Mouse (Mus musculus): Measurements from ENCODE around the gene Abhd2.

The Abhd2 gene

DNA sequence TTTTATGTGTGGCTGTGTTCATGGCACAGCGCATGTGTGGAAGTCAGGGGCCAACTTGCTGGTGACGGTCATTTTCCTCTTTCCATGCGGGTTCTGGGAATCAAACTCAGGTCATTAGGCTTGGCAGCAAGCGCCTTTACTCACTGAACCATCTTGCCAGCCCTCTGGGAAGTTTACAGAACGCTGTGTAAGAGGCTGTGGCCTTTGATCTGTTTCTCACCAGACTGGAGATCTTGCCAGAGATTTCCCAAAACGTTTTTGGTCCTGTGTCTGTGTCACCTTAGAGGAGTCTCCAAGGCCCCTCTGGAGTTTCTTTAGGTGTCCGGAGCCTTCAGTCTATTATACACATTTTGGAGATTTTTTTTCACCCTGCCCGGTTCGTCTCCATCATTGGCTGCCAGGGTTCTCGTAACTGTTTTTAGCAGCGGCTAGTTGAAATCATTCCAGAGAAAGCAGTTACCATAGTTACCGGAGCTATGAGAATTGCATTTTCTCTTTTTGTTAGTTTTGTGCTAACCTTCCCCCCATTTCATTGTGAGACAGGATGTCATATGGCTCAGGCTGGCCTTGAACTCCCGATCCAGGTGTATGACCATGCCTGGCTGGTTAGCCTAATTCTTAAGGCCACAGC is 22.3 kb downstream of the Abhd2 start:
- DNase-seq = no peak

DNA sequence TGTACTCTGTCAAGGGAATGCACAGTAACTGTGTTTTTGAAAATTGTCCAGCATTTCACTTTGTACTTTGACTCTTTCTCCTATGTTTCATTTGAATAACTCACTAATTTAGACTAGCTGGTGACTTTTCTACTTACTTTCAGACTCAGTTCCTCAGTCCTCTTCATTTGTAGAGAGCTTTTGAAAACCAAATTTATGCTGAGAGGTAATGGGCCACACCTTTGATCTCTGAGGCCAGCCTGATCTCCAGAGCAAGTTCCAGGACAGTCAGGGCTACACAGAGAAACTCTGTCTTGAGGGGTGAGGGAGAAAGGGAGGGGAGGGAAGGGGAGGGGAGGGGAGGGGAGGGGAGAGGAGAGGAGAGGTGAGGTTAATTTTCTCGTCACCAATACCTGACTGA is 25.7 kb downstream of the Abhd2 start:
- DNase-seq = no peak

DNA sequence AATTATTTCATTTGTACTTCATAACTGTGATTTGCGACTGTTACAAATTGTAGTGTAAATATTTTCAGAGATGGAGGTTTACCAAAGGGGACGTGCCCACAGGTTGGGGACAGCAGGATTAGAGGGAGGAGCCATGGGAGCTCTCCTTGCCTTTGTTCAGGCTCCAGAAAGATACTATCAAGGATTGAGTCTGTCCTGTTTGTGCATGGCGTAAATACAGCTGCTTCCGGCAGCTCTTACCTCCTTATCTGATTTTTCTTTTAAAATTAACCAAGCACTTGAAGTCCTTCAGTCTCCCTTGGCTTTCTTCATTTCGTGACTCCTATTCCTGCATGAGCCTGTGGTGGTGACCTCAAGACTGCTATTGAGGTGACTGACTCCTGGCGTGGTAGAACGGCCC is 26.5 kb downstream of the Abhd2 start:
- DNase-seq = no peak

DNA sequence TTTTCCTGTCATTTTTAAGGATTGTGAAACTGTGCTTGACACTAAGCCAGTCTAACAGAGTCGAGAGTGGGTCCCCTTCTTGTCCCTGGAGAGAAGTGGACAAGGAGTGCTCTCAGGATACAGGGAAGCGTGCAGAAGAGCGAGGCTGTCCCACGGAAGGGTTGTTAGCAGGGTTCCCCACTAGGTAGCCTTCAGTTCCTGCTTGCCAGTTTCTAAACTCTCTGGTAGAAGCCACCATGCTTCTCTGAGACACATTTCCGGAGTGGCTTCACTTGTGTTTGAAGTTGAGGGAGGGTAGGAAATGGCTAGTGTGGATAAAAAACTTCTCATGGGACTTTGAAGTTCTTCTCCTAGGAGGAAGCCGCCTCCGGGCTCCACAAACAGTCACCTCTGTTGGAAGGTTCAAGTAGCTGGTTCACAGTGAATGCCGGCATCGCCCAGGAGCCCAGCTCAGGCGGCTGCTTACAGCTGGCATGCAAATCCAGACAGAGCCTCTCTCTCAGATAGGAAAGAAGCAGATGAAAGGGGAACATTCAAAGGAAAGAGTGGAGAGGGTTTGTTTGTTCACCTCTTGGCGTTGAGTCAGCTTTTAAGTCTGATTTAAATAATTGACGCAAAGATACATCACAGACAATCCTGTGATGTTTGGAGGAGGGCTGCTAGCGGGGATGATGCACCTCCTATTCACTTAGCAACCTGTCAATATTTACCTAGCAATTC is 27.6 kb downstream of the Abhd2 start:
- DNase-seq = no peak

DNA sequence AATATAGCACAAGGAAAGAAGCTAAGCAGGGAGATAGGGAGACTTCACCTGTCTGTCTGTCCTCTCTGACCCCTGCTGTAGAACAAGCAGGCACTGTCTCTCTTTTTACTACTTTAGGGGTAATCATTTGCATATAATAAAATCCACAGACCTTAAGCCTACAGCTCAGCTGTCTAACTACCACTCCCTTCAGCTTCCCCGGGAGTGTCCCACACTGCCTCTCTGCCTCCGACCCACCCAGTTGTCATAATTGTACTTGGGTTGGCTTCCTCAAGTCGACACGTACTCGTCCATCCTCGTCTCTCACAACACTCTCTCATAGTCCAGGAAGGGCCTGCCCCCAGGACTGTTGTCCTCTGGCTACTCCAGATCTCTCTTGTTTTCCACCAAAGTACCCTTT is 29.1 kb downstream of the Abhd2 start:
- DNase-seq = no peak

DNA sequence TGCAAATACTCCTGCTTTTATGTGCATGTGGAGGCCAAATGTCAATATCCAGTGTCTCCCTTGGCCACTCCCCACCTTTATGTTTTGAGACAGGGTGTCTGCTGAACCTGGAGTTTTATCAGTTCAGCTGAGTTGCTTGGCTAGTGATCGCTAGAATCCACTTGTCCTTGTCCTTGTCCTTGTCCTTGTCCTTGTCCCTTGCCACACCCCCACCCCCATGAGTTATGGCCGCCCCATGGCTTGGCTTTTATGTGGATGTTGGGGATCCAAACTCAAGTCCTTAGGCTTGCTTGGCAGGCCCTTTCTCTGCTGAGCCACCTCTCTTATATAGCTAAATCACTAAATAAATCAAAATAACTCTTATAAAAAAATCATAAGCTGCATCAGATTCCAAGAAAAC is 29.6 kb downstream of the Abhd2 start:
- no peak for DNase-seq

DNA sequence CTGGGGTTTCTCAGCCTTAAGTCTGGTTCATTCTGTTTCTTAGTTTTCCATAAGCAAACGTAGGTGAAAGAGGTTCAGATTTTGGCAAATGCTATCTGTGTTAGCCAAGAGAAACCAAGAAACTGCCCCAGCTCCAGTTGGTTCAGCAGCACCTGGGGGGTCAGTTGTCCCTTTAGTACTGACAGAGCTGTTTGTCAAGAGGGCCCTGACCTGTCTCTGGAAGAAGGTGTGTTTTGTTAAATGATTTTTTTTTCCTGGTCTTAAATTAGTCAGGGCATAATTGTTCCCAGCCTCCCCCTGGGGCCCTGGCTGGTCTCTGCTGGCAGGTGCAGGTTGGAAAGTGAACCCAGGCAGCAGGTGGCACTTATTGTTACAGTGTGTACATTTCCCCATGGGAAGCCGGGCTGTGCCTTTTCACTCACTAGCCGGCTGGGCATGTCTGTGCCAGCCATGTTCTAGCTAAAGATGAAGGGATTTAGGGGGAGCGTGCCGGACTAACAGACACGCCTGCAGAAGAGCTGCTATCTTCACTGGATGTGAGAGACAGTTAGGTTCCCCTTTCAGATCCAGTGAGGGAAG is 30.3 kb downstream of the Abhd2 start:
- no peak for DNase-seq

DNA sequence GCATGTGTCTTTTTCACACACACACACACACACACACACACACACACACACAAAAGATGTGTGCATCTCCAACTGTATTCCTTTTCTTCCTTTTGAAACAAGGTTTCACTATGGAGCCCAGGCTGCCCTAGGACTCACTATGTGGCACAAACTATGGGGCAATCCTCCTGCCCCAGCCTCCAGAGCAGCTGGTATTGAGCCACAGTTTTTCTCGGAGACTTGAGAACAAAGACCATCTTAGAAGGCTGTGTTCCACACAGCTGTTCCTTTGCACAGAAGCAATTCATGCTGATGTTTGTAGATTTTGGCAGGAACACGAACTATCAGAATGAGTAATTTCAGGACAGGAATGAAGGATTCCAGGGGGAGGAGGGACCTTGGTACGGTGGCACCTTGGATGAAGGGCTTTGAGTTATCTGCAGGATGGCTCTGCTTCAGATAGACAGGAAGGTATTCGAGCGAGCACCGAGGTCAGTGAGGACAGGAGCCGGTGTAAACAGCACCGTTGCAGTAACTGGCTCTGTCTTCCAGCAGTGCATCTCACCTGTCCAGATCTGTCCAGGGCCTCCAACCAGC is 35.5 kb downstream of the Abhd2 start:
- no peak for DNase-seq

DNA sequence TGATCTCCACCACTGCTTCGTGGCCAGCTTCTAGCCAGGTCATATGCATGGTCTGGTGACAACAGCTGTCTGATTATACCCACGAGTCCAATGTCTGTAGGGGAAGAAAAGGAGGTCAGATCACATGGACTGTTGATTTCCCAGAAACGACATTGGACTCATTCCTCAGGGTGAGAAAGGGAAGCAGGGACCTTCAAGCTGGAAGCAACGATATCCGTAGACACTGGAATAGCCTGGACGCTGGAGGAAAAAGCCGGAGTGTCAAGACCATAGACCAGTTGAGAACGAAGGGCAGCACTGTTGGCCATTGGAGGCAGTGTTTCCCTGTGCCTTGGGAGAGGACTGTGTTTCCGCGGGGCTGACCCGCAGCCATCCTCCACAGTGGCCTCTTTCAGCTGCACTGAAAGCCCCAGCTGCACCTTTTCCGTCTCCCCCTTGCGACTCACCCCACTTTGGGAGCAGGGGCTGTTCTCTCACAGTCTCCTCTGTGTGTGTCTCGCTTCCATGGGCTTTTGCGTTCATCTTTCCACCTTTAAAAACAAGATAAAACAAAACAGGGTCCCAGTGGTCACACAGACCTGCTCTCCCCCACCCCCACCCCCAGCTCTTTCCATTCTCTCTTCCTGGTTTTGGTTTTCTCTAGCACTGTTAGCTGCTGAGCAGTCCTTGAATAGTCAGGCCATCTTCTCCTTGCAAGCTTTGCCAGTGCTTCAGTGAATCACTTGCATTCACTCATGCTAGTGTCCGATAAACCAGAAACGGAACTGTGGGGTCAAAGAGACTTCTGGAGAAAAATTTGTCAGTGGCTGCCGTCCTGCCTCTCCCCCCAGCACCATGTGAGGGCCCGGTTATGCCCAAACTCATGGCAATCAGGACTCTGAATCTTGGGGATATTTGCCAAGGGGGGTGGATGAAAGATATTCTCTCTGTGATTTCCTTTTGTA is 36.5 kb downstream of the Abhd2 start:
- DNase-seq = no peak

DNA sequence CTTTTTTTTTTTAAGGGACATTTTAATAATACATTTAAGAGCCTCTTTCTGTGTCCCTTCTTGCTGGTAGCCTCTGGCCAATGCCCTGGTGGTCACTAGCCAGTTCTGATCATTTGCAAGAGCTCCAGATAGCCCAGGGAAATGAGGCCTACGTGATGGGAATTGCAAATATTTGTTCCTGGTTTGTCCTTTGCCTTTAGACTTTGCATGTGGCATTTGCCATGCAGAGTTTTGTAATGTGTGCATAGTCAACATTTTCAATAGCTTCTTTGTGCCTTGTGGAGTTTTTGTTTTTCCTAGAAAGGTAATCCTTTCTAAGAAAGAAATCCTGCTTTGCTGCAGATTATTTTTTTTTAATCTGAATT is 37.2 kb downstream of the Abhd2 start:
- no peak for DNase-seq

DNA sequence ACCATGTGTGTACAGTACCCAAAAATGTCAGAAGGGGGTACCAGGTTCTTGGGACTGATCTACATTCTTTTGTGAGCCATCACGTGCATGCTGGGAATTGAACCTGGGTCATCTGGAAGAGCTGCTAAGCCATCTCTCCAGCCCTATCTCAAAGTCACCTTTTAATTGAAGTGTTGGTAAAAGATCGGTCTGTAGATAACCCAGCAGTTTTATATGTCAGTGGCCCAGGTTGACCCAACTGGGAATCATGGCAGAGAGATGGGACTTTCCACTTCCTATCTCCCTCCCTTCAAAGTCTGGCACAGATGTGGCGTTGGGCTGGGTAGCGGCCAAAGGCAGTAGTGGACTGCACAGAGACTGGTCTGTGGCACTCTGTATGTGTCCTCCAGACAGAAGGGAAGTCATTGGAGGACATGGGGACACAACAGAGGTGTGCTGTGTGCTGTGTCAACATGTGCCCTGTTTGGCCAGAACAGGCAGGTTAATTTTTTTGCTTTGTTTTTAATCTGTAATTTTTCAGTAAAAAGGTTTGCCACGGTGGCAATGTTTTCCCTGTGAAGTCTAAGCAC is 38.5 kb downstream of the Abhd2 start:
- no peak for DNase-seq

DNA sequence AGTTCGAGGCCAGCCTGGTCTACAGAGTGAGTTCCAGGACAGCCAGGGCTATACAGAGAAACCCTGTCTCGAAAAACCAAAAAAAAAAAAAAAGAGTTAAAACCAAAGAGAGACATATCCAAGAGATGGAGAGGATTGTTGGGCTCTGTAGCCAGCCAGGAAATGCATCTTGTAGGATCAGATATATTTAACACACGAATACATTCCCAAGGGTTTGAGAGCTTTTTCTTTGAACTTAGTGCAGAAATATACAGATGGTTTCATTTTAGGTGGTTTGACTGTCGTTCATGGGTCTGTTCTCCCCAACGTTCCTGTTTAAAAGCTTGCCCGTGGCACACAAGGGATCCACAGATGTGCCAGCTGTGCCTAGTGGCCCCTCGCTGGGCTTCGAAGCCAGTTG is 39.2 kb downstream of the Abhd2 start:
- no peak for DNase-seq

DNA sequence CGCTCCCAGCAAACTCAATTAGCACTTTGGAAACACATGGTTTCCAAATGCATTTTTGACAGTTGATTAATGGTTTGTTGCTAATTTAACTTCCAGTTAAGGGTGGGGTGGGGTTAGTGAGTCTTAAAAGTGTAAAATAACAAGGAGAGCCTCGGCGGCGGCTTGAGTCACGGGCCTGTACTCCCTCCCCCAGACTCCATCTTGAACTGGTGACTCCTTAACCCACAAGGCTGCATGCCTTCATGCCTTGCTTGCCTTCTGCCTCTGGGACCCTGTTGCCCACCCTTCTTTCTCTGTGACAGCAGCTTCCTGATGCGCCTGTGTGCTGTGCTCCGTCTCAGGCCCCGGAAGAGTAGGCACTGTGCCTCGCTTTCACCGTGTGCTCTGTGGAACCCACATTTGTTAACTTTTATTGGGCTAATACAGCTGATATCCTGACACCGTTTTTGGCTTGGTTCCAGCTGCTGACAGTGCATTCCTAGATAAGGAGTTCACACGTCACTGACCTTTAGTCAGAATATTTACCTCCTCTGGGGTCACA is 40.6 kb downstream of the Abhd2 start:
- no peak for DNase-seq

DNA sequence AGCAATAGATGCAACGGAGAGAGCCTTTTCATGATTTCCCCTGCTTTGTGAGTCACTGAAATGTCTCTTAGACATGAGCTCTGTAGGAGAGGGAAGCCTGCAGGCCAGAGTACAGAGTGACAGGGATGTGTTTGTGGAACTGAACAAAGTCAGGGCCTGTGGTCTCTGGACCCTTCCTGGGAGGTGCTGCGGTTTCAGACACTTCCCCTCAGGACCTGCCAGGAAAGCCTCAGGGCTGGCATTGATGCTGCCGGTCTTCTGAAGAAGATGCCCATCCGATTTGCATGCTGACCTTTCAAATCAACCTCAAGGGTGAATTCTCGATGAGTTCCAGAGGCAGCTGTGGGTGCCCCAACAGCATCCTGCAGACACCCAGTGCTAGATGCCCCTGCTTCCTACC is 41.5 kb downstream of the Abhd2 start:
- DNase-seq = no peak

DNA sequence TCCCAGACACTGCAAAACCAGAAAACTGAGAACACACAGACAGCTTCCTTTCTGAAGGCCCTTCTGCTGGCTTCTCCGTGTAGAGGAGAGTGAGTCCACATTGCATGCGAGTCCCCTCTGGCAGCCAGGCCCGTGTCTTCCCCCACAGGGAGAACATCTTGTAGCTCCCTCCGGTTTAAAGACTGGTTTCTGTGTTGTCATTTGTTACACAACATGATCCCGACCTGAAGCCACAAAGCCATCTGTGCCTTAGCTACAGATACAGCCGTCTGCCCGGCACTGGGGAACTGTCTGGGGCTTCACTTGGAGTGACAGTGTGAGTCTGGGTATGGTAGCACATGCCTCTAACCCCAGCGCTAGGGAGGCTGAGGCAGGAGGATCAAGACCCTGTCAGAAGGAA is 42.1 kb downstream of the Abhd2 start:
- no peak for DNase-seq

DNA sequence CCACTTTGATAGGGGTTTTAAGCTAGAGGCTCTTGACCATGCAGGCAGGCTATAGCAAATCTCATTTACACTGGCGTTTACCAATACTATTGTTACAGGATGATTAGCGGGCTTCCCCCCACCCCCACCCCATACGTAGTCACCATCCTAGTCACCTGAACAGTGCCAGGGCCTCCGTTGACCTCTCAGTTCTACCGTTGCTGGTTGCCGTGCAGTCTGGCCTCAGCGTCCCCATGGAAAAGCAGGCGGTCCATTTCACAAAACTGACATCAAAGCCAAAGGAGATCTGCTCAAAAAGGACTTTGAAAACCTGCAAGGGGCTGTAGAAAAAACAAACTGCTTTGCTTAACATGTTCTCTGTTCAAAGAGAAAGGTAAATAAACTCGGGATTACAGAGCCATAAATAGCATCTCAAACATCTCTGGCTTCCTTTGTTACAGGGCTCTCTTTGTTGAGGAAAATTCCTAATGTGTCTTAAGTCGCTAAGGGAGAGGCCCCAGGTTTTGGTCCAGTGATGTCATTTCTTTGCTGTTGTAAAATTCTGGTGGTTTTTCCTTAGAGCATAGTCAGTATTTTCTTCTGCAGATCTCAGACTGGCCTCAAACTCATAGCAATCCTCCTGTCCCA is 43.2 kb downstream of the Abhd2 start:
- no peak for DNase-seq

DNA sequence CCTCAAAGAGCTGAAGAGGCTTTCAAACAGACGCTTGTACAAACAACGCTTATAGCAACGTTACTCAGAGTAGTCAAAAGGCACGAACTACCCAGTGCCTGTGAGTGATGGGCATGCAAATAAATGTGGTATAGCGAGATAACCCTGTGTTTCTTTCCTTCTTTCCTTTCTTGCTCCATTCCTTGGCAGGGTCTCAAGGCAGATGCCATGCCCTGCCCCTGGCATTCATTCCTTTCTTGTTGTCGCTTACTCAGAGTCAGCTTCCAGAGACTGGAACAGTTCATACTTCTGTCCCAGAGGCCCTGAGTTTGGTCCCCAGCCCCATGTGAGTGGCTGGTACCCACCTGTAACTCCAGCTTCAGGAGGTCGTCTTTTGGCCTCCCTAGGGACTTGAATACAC is 44.6 kb downstream of the Abhd2 start:
- DNase-seq = no peak

DNA sequence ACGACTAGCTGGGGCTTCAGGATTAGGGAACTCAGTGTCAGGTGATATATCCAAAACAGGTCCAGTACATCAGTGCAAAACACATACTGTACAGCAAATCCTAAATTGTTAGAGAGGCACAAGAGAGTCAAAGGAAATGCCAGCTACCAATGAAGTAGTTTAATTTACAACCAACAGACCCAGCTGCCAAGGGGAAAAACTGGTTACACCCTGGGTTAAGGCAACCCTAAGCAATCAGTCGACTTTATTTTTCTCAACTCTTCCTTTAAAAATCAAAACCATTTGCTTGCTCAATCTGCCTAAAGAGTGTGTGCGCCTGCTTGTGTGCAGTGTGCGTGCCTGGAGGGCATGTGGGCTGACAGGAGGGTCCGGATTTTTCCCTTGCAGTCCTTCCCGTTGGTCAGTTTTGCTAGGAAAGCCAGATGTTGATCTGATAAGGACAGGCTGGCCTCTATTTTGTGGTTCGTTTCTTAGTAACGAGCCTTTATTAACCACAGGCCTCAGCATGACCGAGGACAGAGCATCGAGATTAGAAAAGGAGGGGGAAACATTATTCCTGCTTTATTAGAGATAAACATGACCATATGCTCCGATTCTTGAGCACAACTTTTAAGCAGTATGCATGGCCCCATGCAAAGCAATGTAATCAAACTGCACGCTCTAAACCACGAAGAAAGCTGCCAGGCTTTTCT is 45.3 kb downstream of the Abhd2 start:
- no peak for DNase-seq

DNA sequence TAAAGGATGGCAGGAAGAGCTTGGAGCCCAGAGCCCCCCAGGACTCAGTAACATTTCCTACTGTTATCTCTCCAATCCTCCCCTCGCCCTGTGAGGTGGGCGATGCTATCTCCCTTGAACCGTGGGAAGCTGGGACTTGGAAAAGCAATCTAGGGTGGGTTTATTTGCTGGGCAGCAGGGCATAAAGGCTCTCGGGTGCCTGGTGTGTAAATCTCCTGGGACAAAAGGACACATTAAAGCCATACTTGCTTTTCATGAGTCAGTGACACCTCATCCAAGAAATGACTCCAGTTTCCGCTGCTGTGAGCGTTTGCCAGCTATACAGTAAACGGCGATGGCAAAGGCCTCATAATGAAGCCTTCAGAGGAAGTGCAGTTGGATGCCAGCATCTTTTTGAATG is 50.9 kb downstream of the Abhd2 start:
- no peak for DNase-seq

DNA sequence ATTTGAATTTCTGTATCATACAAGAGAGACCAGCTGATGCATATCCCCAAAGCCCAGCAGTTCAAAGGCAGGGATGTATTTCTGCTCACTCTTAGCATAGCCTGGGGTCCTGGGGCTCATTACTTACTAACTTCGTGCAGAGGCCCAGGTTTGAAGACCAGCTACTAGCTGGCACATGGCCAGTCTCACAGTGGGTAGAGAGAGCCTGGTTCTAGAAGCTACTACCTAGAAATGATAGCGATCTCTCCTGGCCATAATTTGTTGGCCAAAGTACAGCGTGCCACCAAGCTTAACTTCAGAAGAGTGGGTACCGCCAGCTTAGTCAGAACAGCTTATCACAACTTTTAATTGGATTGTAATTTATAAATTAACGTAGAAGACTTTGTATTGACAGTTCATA is 55.8 kb downstream of the Abhd2 start:
- DNase-seq = no peak

DNA sequence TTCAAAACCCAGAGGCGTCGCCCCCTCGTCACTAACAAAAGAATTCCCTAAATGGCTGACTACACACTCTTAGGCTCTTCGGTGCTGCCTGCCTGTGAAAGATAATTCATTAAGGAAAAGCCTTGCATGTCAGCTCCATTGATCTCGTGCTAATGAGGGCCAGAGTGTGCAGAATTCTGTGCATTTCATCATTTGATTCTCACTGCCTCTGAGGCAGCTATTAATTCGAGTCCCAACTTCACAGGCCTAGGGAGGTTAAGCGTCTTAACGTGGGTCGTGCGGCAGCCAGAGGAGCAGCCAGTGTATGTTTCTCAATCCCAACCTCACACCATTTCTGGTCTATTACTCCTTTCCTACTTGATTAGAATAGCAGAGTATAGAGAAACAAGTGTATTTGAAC is 58.2 kb downstream of the Abhd2 start:
- no peak for DNase-seq

DNA sequence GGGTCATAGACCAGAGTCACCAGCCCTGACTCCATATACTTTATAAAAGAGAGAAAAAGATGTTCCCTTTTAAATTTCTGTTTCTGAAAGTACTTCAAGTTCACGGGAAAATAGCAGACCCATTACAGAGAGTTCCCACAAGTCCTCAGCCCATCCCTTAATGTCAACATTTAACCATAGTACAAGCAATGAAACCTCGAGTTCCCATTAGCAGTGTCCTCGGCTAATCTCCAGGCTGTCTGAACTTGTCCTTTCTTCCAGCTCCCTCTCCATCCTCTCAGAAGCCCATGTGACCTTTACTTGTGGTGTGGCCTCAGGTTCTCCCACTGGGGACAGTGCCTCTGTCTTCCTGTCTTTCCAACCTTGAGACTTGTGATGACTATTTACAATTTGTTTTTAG is 60.4 kb downstream of the Abhd2 start:
- no peak for DNase-seq

Data from thymus, postnatal 25 days (tissue).